Mouse (Mus musculus): ENCODE data around the gene Ccdc180.

GRCm38 (mm10) chr4:45848825-45849156 is 41.3 kb upstream of the Ccdc180 start:
- TF ChIP-seq CTCF (IDR thresholded peaks at IDR 0.05) = no peak
- no peak for TF ChIP-seq EP300 (IDR thresholded peaks at IDR 0.05)

Data from lung, postnatal 0 days (tissue).